Mouse (Mus musculus) lung, postnatal 0 days (tissue): ENCODE measurements around the gene Habp2. TPM values are rescaled to one million over a fixed set of nuclear protein-coding genes. Genes with fewer than 3 reads are reported as not detected.

Experiments used
- ATAC-seq: fragments of 200-750 bp; cut with Nextera tagmentation; 2 replicates; pipeline ENCODE4 v1.8.0; 2017; ENCODE audit warnings: moderate library complexity
- DNase-seq: peaks from one replicate; pipeline ENCODE4 v3.0.0-alpha.2; 2016; ENCODE audit warnings: low spot score
- H3K27ac ChIP-seq: fragments of 300-500 bp; sonication (generic); 2 replicates; pipeline ENCODE4 v1.5.1; 2014; ENCODE audit warnings: antibody characterized with exemption, mild to moderate bottlenecking, low read length, mixed read lengths
- H3K27me3 ChIP-seq: fragments of 300-500 bp; sonication (generic); replicated peaks from 2 replicates; pipeline ENCODE4 v1.6.1; 2014; ENCODE audit warnings: low read length, mixed read lengths; ENCODE audit not compliant: insufficient read depth
- H3K36me3 ChIP-seq: fragments of 300-500 bp; sonication (generic); 2 replicates; pipeline ENCODE4 v1.6.1; 2014; ENCODE audit warnings: low read length, mixed read lengths; ENCODE audit not compliant: insufficient read depth
- H3K4me1 ChIP-seq: fragments of 300-500 bp; sonication (generic); 2 replicates; pipeline ENCODE4 v1.6.1; 2014; ENCODE audit warnings: antibody characterized with exemption, low read depth, low read length, mixed read lengths; ENCODE audit not compliant: insufficient read depth
- H3K4me2 ChIP-seq: fragments of 300-500 bp; sonication (generic); replicated peaks from 2 replicates; pipeline ENCODE4 v1.6.1; 2014; ENCODE audit warnings: low read depth, mild to moderate bottlenecking, low read length, moderate library complexity, mixed read lengths
- H3K4me3 ChIP-seq: fragments of 300-500 bp; sonication (generic); 2 replicates; pipeline ENCODE4 v1.5.1; 2014; ENCODE audit warnings: low read depth, low read length
- H3K9ac ChIP-seq: fragments of 300-500 bp; sonication (generic); replicated peaks from 2 replicates; pipeline ENCODE4 v1.6.1; 2014; ENCODE audit warnings: low read depth, mild to moderate bottlenecking
- H3K9me3 ChIP-seq: fragments of 300-500 bp; sonication (generic); 2 replicates; pipeline ENCODE4 v1.6.1; 2016; ENCODE audit warnings: low read length, mixed read lengths
- CTCF ChIP-seq: IDR thresholded peaks from 2 replicates; pipeline ENCODE4 v1.5.1; 2016; ENCODE audit warnings: antibody characterized with exemption, mild to moderate bottlenecking
- EP300 ChIP-seq: IDR thresholded peaks from 2 replicates; pipeline ENCODE4 v1.6.1; 2016; ENCODE audit warnings: antibody characterized with exemption, mild to moderate bottlenecking, control low read depth
- WGBS: fragments of 180-500 bp; shearing (Covaris S2); extraction: QIAGEN DNeasy Blood & Tissue Kit; methylation state at CpG from one replicate; pipeline ENCODE4 v1.1.7; 2014; 5-methylcytosine and 5-hydroxymethylcytosine counted together
- polyA plus RNA-seq: library from polyadenylated mRNA; unstranded; fragments of >200 nt; fragmentation: Nextera tagmentation; extraction: Ambion mirVana; gene quantifications from 2 replicates; pipeline ENCODE4 v1.2.1, GENCODE M21; 2015

The Habp2 gene
- polyA plus RNA-seq, 1 experiment from 2014 or later: 0.18 TPM

DNA sequence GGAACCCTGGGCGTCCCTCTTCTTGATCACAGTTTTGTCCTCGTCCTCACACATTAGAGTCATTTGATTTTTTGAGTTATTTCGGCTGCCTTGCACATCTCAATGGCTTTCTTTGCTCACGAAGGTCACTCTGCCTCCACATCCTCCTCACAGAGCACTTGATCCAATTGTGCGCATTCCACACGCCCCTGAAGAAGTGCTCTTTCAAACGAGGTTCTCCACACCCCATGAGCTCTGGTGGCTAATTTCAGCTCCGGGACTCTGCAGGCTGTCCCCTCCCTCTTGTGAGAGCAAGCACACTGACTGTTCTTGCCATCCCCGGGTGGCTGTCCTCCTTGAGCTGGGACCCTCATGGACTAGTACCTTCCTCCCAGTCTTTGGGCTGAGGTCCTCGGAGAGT, 38.7 kb downstream of the Habp2 start:
- no peak overlapping the region for H3K4me2 ChIP-seq
- peak; percentile 56; the same call in 1 of the 2 replicates for ATAC-seq
- WGBS: 43% methylated on average over 10 of the region's 10 CpGs

DNA sequence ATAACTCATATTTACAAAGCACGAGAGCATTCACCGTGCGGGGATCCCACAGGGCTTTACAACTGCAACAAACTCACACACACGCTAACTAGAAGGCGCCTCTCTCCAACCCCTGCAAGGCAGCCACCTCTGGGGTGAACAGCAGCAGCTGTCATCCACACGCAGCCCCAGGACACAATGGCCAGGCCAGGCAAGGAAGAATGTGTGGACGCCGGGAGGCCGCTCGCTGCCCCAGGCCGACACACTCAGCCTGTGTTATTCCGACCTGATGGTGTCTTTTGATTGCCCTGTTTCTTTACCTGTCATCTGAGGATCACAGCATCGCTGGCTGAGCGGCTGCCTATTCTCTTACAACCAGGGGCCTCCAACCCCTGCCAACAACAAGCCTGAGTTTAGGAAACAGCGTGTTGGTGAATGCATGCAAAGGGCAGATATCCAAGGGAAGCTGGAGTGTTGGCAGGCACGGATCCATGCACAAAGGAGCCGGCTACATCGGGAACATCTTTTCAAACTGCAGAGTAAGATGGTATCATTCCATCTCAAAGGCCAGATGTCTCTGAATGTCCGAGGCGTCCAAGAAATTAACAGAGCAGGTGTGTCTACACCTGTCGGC, 39.4 kb downstream of the Habp2 start:
- Histone ChIP-seq H3K4me2 (no peak overlapping the region), H3K4me1 (no peaks in the 10 kb centered on the region), H3K27me3 (no peaks in the 10 kb centered on the region), H3K36me3 (no peaks in the 10 kb centered on the region), H3K9ac (no peak overlapping the region), H3K9me3 (no peaks in the 10 kb centered on the region), H3K27ac (no peak overlapping the region), H3K4me3 (no peak overlapping the region)
- DNase-seq: no peak
- TF ChIP-seq CTCF (no peak), EP300 (no peak)
- no peak for ATAC-seq
- 69% methylated on average over 21 of the region's 21 CpGs for WGBS

More for the DNA sequence above, 38.7 kb downstream of the Habp2 start:
- no peak overlapping the region for H3K4me3 ChIP-seq
- H3K9me3 ChIP-seq: no peaks in the 10 kb centered on the region
- H3K4me1 ChIP-seq: no peaks in the 10 kb centered on the region
- no peak overlapping the region for H3K9ac ChIP-seq
- H3K27me3 ChIP-seq: no peaks in the 10 kb centered on the region
- no peaks in the 10 kb centered on the region for H3K36me3 ChIP-seq
- DNase-seq: peak; percentile 21
- no peak overlapping the region for H3K27ac ChIP-seq
- TF ChIP-seq CTCF (no peak), EP300 (no peak)

GRCm38 (mm10) chr19:56336321-56336720, 49.4 kb downstream of the Habp2 start:
- DNase-seq: no peak
- TF ChIP-seq EP300 (no peak), CTCF (no peak)
- 80% methylated on average over 17 of the region's 17 CpGs for WGBS
- H3K9ac ChIP-seq: no peak overlapping the region
- ATAC-seq: no peak
- H3K4me2 ChIP-seq: no peak overlapping the region
- H3K36me3 ChIP-seq: no peaks in the 10 kb centered on the region
- H3K27ac ChIP-seq: no peak overlapping the region
- H3K4me1 ChIP-seq: no peaks in the 10 kb centered on the region
- no peaks in the 10 kb centered on the region for H3K27me3 ChIP-seq
- H3K9me3 ChIP-seq: no peaks in the 10 kb centered on the region
- H3K4me3 ChIP-seq: no peak overlapping the region

GRCm38 (mm10) chr19:56336826-56337225, 49.9 kb downstream of the Habp2 start:
- no peaks in the 10 kb centered on the region for H3K27me3 ChIP-seq
- H3K27ac ChIP-seq: no peak overlapping the region
- H3K4me1 ChIP-seq: no peaks in the 10 kb centered on the region
- TF ChIP-seq EP300 (no peak), CTCF (no peak)
- no peaks in the 10 kb centered on the region for H3K9me3 ChIP-seq
- no peaks in the 10 kb centered on the region for H3K36me3 ChIP-seq
- H3K4me3 ChIP-seq: no peak overlapping the region
- no peak overlapping the region for H3K9ac ChIP-seq
- DNase-seq (no peak), ATAC-seq (no peak)
- H3K4me2 ChIP-seq: no peak overlapping the region
- WGBS: 75% methylated on average over 12 of the region's 12 CpGs

GRCm38 (mm10) chr19:56342006-56342405, 55.1 kb downstream of the Habp2 start:
- no peaks in the 10 kb centered on the region for H3K4me1 ChIP-seq
- no peak for DNase-seq
- H3K9ac ChIP-seq: no peak overlapping the region
- H3K27ac ChIP-seq: no peak overlapping the region
- no peaks in the 10 kb centered on the region for H3K9me3 ChIP-seq
- 48% methylated on average over 8 of the region's 8 CpGs for WGBS
- ATAC-seq: no peak
- no peaks in the 10 kb centered on the region for H3K36me3 ChIP-seq
- H3K27me3 ChIP-seq: no peaks in the 10 kb centered on the region
- no peak overlapping the region for H3K4me3 ChIP-seq
- H3K4me2 ChIP-seq: no peak overlapping the region
- TF ChIP-seq CTCF: no peak
- no peak for TF ChIP-seq EP300

- H3K4me2 ChIP-seq: no peak overlapping the region
- H3K36me3 ChIP-seq: no peaks in the 10 kb centered on the region
- no peak for DNase-seq
- no peaks in the 10 kb centered on the region for H3K27me3 ChIP-seq
- H3K4me1 ChIP-seq: no peaks in the 10 kb centered on the region
- WGBS: 69% methylated on average over 26 of the region's 26 CpGs
- no peaks in the 10 kb centered on the region for H3K9me3 ChIP-seq
- no peak for TF ChIP-seq EP300
- TF ChIP-seq CTCF: no peak
- no peak overlapping the region for H3K27ac ChIP-seq
- H3K9ac ChIP-seq: no peak overlapping the region
- no peak overlapping the region for H3K4me3 ChIP-seq
- ATAC-seq: no peak
These were observed 57.1 kb downstream of the Habp2 start for GRCm38 (mm10) chr19:56343869-56344563.
